Mouse (Mus musculus): ENCODE measurements around the gene Mrpl17.

- TF ChIP-seq CTCF (IDR thresholded peaks at IDR 0.05; ENCODE audit: extremely low read depth, insufficient read depth, low read length) (no peak), POLR2A (IDR thresholded peaks at IDR 0.05; ENCODE audit: extremely low read depth, insufficient read depth, low read length) (no peak)
These were observed 4.2 kb downstream of the Mrpl17 start for GRCm38 (mm10) chr7:105806716-105807115.

All from cortical plate, adult 2 months (tissue).